Mouse (Mus musculus) brain, embryonic 14.5 days (tissue): ENCODE measurements around the gene Srebf2. TPM values are rescaled to one million over a fixed set of nuclear protein-coding genes. Genes with fewer than 3 reads are reported as not detected.
A peak's percentile ranks its signal among the peaks of the same experiment; 100 is the strongest.
"Not testable (repeated sequence)": the region's sequence is repeated elsewhere in the genome, so short reads cannot be mapped to it uniquely, and the experiment has no call there.

Experiments
- DNase-seq: peaks from one replicate; pipeline ENCODE4 v3.0.0-alpha.2; 2011; ENCODE audit warnings: low read depth
- CTCF ChIP-seq: fragments of 200-500 bp; IDR thresholded peaks from 2 replicates; pipeline ENCODE4 v1.5.1; 2012; ENCODE audit warnings: inconsistent platforms, mild to moderate bottlenecking, moderate library complexity, borderline replicate concordance; ENCODE audit not compliant: insufficient read depth, insufficient read length; ENCODE audit errors: extremely low read depth
- POLR2A ChIP-seq: fragments of 200-500 bp; IDR thresholded peaks from 2 replicates; pipeline ENCODE4 v1.6.1; 2012; ENCODE audit warnings: mild to moderate bottlenecking, inconsistent platforms, borderline replicate concordance; ENCODE audit not compliant: poor library complexity, insufficient read depth, insufficient read length, severe bottlenecking; ENCODE audit errors: extremely low read depth
- polyA plus RNA-seq: library from polyadenylated mRNA; depleted of rRNA; stranded (reverse); fragments of >200 nt; gene quantifications from 2 replicates; pipeline ENCODE4 v1.2.3, GENCODE M21; 2012

Srebf2 gene
- polyA plus RNA-seq, 1 experiment, result 230 TPM

DNA sequence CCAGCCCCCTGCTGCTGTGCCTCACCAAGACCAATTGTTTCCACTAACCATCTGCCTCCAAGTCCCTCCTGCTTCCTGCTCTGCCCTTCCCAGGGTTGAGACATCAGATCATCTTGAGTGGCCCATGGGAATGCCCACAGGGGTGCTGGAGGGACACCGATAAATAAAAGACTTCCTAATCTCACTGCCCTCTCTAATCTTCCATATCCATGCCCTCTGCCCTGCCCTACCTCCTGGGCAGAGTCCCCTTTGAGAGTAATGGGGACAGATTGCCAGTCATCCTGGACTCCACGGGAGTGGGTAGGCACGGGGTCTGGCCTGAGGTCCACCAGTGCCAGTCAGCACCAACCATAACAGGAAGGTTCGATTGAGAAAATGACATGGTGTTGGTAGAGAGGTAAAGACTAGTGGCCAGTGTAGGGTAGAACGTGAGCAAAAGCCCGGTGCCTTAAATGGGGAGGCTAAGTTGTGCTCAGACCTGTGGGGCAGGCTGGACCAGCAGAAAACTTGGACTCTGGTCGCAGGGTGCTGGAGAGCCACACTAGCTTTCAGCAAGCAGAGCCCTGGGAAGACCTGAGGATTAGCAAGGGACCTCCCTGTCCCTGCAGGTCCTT lies 77.7 kb downstream of the Srebf2 start:
- no peak for DNase-seq
- TF ChIP-seq CTCF (no peak), POLR2A (no peak)

DNA sequence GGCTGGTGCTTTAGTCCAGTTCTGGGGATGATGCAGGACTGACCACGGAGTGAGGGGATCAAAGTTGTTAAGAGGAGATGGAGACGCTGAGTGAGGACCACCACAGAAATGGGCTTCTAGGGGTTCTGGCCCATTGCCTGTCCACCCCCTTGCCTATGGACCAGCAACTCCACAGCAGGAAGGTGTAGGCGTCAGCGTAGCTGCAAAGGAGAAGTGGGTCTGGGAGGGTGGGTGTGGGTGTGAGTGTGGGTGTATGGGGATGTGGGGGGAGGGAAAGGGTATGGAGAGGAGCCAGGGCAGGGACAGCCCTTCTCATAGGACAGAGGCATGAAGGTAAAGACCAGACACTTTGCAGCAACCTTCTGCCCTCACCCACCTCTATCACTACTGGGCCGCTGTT lies 78.8 kb downstream of the Srebf2 start:
- no peak for DNase-seq
- no peak for TF ChIP-seq POLR2A
- TF ChIP-seq CTCF, result no peak

DNA sequence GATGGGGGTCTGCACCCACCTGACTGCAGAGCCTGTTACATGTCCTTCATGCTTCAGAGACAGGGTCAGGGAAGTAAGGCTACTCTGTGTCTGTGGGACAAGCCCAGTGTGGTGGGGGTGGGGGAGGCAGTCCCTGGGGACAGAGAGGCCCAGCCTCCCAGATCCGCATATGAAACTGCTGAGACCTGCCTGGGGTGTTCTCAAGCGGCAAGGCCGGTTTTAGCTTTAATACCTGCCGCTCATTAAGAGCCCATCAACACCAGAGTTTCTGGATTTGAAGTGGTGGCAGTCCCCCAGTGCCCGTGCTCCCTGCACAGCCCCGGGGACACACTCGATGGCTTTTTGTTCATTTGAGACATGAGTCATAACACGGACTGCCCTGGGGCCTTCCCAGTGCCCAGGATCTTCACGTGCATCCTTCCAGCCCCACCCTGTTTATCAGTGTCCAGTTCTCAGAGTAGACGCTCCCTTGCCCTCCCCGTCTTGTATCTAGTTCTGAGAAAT lies 82.6 kb downstream of the Srebf2 start:
- no peak for DNase-seq
- TF ChIP-seq CTCF (no peak), POLR2A (no peak)

DNA sequence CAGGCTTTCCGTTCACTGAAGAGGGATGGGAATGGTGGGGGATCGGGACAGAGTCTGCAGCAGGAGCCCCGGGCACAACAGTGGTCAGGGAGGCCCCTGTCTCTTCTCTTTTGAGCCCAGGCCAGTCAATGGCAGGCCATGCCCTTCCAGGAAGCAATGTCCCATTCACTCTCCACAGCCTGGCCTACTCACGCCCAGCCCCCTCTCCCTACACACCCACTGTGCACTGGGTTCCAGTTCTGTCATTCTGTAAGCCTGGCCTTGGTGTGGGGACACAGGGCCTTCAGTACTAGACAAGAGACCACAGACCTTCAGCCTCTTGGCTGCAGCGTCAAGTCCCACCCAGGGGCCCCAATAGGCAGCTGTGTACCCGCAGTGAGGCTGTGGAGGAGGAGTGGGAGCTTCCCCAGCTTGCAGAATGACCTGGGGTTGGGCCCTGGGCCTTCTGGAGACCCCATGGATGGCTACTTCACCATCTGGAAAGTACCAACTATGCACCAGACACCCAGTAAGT lies 83.2 kb downstream of the Srebf2 start:
- no peak for DNase-seq
- TF ChIP-seq POLR2A, result no peak

DNA sequence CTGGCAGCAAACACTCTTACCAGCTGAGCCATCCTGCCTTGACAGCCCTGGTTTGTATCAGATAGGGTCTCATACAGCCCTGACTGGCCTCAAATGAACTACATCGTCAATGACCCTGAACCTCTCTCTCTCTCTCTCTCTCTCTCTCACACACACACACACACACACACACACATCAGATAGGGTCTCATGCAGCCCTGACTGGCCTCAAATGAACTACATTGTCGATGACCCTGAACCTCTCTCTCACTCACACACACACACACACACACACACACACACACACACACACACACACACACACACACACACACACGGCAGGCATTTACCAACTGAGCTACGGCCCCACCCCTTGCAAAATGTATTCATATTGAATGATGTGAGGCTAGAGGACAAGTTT lies 84.1 kb downstream of the Srebf2 start:
- no peak for TF ChIP-seq CTCF
- no peak for TF ChIP-seq POLR2A

DNA sequence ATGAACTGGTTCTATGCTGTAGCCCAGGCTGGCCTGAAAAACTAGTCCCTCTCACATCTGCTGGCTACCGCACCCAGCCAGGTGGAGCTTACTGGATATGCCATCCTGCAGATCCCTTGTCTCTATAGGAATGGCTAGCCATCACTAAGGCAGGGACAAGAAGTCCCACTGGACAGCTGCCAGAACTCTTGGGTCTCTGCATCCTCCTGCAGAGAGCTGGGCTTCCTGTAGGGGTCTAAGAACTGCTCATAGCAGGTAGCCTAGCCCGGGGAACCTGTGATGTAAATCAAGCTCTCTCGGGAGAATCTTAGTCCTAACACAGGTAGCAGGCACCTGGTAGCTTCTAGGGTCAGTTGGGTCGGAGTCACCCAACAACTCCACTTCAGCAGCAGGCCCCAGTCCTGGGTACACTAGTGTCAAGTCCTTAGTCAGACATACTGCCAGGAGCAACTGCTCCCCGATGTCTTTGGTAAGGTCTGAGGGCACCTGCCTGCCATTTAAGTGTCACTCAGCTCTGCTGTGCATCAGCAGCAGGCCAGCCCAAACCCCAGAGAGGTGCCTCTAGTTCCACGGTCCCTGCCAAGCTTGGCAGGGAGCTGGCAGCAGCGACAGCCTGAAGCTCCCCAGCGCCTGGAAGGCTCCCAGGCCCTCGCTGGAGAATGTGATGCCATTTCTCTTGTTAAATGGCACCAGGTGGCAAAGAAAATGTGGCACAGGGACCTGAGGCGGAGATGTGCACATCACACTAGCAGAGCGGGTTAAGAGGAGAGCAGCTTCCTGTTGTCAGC lies 84.8 kb downstream of the Srebf2 start:
- no peak for TF ChIP-seq POLR2A
- TF ChIP-seq CTCF, result no peak
- peak; percentile 81 for DNase-seq

More for the DNA sequence above, 84.1 kb downstream of the Srebf2 start:
- DNase-seq, result no peak

DNA sequence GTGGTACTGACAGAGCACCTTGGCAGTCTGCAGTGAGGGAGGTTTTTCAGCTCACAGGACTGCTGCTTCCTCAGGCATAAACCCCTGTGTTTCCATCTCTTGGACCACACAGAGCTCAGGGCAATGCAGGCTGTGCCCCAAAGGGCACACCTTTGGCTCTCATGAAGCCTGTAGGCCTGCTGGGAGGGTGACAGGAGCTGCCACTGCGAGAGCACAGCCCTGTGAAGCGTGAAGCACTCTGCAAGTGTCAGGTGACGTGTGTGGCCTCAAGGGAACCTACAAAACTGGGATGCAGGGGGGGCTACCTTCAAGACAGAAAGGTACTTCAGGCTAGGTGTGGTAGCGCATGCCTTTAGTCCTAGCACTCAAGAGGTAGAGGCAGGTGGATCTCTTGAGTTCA lies 85.7 kb downstream of the Srebf2 start:
- no peak for TF ChIP-seq POLR2A
- no peak for TF ChIP-seq CTCF
- DNase-seq, result no peak

DNA sequence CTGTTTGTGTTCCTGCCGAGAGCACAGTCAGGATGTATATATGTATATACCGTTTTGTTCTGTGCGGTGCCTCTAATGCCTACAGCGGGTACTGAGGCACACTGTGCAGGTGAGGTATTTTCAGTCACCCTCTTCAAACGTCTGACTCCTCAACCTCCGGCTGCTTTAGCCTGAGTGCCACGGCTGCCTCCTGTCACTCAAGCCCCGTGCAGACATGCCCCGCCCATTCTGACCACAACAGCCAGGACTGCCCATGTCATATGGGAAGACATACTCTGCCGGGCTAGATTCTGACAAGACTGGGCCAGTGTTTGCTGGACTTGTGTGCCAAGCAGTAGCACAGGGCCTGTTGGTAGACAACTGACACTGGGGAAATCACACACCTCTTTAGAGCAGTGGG lies 88.7 kb downstream of the Srebf2 start:
- TF ChIP-seq POLR2A (no peak), CTCF (no peak)
- DNase-seq, result no peak

DNA sequence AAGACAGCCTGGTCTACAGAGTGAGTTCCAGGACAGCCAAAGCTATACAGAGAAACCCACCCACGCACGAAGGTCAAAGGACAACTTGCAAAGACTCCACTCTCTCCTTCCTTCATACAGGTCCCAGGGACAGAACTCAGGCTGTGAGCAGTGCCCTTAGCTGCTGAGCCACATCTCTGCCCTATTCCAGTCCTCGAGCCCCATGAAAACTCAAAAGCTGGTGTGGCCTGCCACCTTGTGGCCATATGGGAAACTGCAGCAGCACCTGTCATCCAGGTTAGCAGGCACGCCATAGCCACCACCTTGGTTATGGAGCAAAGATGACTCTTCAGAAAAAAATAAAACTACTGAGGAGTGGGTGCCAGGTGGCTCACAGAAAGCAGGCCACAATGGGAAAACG lies 89.6 kb downstream of the Srebf2 start:
- peak; percentile 99 for TF ChIP-seq CTCF
- TF ChIP-seq POLR2A, result no peak
- DNase-seq, result peak; percentile 83

DNA sequence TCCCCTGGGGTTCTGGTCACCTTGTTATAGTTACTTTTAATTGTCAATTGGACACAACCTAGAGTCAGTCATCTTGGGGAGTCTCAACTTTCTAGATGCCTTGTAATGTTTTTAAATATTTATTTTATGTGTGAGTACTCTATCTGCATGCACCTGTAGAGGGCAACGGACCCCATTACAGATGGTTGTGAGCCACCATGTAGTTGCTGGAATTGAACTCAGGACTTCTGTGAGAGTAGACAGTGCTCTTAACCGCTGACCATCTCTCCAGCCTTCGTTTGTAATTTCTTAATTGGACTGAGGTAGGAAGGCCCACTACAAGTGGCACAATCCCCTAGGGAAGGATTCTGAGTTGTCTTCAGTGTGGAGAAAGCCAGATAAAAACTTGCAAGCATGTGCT lies 96.3 kb downstream of the Srebf2 start:
- TF ChIP-seq CTCF (no peak), POLR2A (no peak)
- DNase-seq, result no peak

DNA sequence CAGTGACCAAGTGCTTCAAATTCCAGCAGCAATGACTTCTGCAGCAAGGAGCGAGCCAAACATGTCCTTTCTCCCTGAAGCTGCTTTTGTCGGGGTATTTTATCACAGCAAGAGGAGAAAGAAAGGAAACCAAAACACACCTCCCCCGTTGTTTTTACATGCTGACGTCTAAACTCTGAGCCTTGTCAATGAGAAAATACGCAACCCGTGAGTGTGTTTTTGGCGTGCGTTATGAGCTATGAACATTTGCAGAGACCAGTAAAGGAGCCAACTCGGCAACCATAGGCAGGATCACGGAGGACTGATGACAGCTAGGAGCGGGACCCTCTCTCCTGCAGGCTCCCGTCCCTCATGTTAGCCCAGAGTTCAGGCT lies 96.7 kb downstream of the Srebf2 start:
- no peak for TF ChIP-seq CTCF
- no peak for DNase-seq

DNA sequence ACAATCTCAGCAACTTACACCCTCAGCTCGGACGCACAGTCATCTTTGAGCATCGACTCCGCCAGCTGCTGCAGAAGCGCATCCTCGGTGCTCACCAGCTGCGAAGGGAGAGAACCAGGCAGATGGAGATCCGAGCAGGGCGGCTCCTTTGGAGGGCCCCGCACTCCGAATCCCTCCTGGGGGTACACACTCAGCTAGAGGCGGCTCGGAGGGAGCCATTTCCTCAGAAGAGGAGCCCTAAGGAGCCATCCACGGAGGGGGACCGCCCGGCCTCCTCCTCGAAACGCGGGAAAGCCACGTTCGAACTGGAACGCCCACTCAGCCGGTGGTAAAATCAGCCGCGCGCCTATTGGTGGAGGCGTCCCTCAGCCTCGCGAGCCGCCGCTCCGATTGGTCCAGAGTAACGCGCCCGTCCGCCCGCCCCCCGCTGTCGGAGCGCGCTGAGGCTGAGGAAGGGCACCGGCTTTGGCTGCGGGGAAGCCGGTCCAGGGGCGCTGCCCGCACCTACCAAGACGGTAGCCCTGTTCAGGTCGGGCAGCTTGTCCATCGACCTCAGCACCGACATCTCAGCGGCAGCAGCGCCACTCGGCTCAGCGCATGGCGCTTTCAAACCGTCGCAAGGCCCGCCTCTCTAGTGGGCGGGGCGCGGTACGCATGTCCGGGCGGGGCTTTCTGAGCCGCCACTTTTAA lies 97.3 kb downstream of the Srebf2 start, which contains the start of gene Cenpm:
Cenpm (minus strand) TSS at position 634 of the 690 bp plus-strand sequence.
- peak; percentile 95 for DNase-seq
- TF ChIP-seq CTCF (no peak), POLR2A (no peak)

DNA sequence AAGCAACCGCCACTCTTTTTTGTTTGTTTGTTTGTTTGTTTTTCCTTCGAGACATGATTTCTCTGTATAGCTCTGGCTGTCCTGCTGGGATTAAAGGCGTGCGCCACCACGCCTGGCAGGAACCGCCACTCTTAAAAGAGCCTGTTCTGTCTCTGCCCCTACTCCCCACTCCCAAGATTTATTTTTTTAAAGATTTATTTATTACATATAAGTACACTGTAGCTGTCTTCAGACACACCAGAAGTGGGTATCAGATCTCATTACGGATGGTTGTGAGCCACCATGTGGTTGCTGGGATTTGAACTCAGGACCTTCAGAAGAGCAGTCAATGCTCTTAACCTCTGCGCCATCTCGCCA lies 97.8 kb downstream of the Srebf2 start:
- not testable (repeated sequence) for DNase-seq
